ENCODE assay signal across 9 mouse cellular contexts in genomic region chr11:94521219-94521843, GRCm38 (mm10). TPM values are rescaled to one million over a fixed set of nuclear protein-coding genes. Genes with fewer than 3 reads are reported as not detected.
A peak's percentile ranks its signal among the peaks of the same experiment; 100 is the strongest.
DNase-seq lines count a peak whose midpoint lies in the region; ATAC-seq lines count a peak whose summit lies in the region.
"Had no signal": no experiment of that assay in that cellular context is flagged by ENCODE, and none has a peak within 500 bp of the region (broad histone marks: within the 10 kb centered on the region; RNA-seq: fewer than 3 reads in every experiment).

Mycbpap (minus strand) TSS chr11:94521742.

- peaks cover 38% of the 10 kb centered on the region for H3K4me1 ChIP-seq in heart, embryonic 12.5 days (replicated peaks)
- peaks cover 52% of the 10 kb centered on the region for H3K4me1 ChIP-seq in kidney, embryonic 16.5 days (ENCODE audit: insufficient read depth, low read length)
- H3K4me1 ChIP-seq in liver, embryonic 13.5 days (replicated peaks) = peaks cover 10% of the 10 kb centered on the region
- peaks cover 10% of the 10 kb centered on the region; the same call in 1 of the 2 replicates for H3K4me1 ChIP-seq in stomach, embryonic 15.5 days

- DNase-seq in layer of hippocampus, adult 11-12 months (ENCODE audit: low spot score) = peak; percentile 56
- DNase-seq in layer of hippocampus, adult 9-10 months (ENCODE audit: low spot score) = no peak
- peak; percentile 88 for DNase-seq in embryo, embryonic 11 days
- DNase-seq in liver, embryonic 13.5 days = peak; percentile 13
- DNase-seq in naive thymus-derived CD4-positive, alpha-beta T cell, adult 2 months (ENCODE audit: low read depth) = peak; percentile 9

- no peaks in the 10 kb centered on the region for H3K27me3 ChIP-seq in heart, embryonic 12.5 days (replicated peaks)
- H3K27me3 ChIP-seq in kidney, embryonic 16.5 days (ENCODE audit: insufficient read depth, low read length) = no peaks in the 10 kb centered on the region
- H3K27me3 ChIP-seq in liver, embryonic 13.5 days = peaks cover 11% of the 10 kb centered on the region
- H3K27me3 ChIP-seq in stomach, embryonic 15.5 days (replicated peaks) = no peaks in the 10 kb centered on the region

- peak within 1 kb of the TSS; percentile 91 for H3K4me2 ChIP-seq in heart, embryonic 12.5 days
- peak within 1 kb of the TSS; percentile 94 for H3K4me2 ChIP-seq in kidney, embryonic 16.5 days (replicated peaks; ENCODE audit: low read depth, low read length)
- H3K4me2 ChIP-seq in liver, embryonic 13.5 days = peak within 1 kb of the TSS; percentile 75
- H3K4me2 ChIP-seq in stomach, embryonic 15.5 days = peak within 1 kb of the TSS; percentile 92

- peak; percentile 62; the same call in 1 of the 2 replicates for ATAC-seq in heart, embryonic 12.5 days (ENCODE audit: insufficient number of reproducible peaks, low FRiP score)
- peak; percentile 70 for ATAC-seq in kidney, embryonic 16.5 days (ENCODE audit: low FRiP score, low TSS enrichment)
- ATAC-seq in liver, embryonic 13.5 days (ENCODE audit: low read depth) = peak; percentile 55
- ATAC-seq in stomach, embryonic 15.5 days (ENCODE audit: insufficient read depth, low FRiP score, low read depth) = peak; percentile 73

- peak within 1 kb of the TSS; percentile 79 for H3K9ac ChIP-seq in heart, embryonic 12.5 days
- peak within 1 kb of the TSS; percentile 73 for H3K9ac ChIP-seq in kidney, embryonic 16.5 days (replicated peaks; ENCODE audit: low read length)
- peak within 1 kb of the TSS; percentile 52 for H3K9ac ChIP-seq in liver, embryonic 13.5 days
- H3K9ac ChIP-seq in stomach, embryonic 15.5 days = peak within 1 kb of the TSS; percentile 6; the same call in 1 of the 2 replicates

- WGBS in heart, embryonic 12.5 days = under 1% methylated on average over 42 of the region's 42 CpGs
- WGBS in kidney, embryonic 16.5 days = under 1% methylated on average over 42 of the region's 42 CpGs
- 2% methylated on average over 42 of the region's 42 CpGs for WGBS in liver, embryonic 13.5 days (ENCODE audit: insufficient replicate concordance)
- 2% methylated on average over 42 of the region's 42 CpGs for WGBS in stomach, embryonic 15.5 days

- peak within 1 kb of the TSS; percentile 56 for H3K4me3 ChIP-seq in heart, embryonic 12.5 days
- peak within 1 kb of the TSS; percentile 58 for H3K4me3 ChIP-seq in kidney, embryonic 16.5 days (ENCODE audit: low read length)
- H3K4me3 ChIP-seq in liver, embryonic 13.5 days (replicated peaks) = peak within 1 kb of the TSS; percentile 59
- H3K4me3 ChIP-seq in stomach, embryonic 15.5 days (replicated peaks) = peak within 1 kb of the TSS; percentile 58

- H3K36me3 ChIP-seq in heart, embryonic 12.5 days = no peaks in the 10 kb centered on the region
- H3K36me3 ChIP-seq in kidney, embryonic 16.5 days (ENCODE audit: insufficient read depth, low read length) = no peaks in the 10 kb centered on the region
- H3K36me3 ChIP-seq in liver, embryonic 13.5 days = no peaks in the 10 kb centered on the region
- H3K36me3 ChIP-seq in stomach, embryonic 15.5 days = no peaks in the 10 kb centered on the region
- H3K36me3 ChIP-seq: G1E had no signal

- peak within 1 kb of the TSS; percentile 71 for H3K27ac ChIP-seq in heart, embryonic 12.5 days (ENCODE audit: poor library complexity, severe bottlenecking)
- peak within 1 kb of the TSS; percentile 50; the same call in 1 of the 2 replicates for H3K27ac ChIP-seq in kidney, embryonic 16.5 days (ENCODE audit: low read length)
- H3K27ac ChIP-seq in liver, embryonic 13.5 days = no peak within 1 kb of the TSS
- no peak within 1 kb of the TSS for H3K27ac ChIP-seq in stomach, embryonic 15.5 days

- H3K9me3 ChIP-seq in heart, embryonic 12.5 days (replicated peaks) = no peaks in the 10 kb centered on the region
- H3K9me3 ChIP-seq in kidney, embryonic 16.5 days (ENCODE audit: low read length) = no peaks in the 10 kb centered on the region
- H3K9me3 ChIP-seq in liver, embryonic 13.5 days (replicated peaks) = no peaks in the 10 kb centered on the region
- no peaks in the 10 kb centered on the region for H3K9me3 ChIP-seq in stomach, embryonic 15.5 days
- H3K9me3 ChIP-seq: G1E had no signal

RNA-seq across cellular contexts. Expression of gene Mycbpap, which starts in this region (rescaled TPM):
- polyA plus RNA-seq in heart, embryonic 12.5 days (2016; fragmentation: Nextera tagmentation; extraction: Ambion mirVana) = 9.1 and 11.5 TPM in 2 replicates
- polyA plus RNA-seq in kidney, embryonic 16.5 days (2015; fragmentation: Nextera tagmentation; extraction: Ambion mirVana) = 4.3 and 5.1 TPM in 2 replicates
- polyA plus RNA-seq in liver, embryonic 13.5 days (2015; fragmentation: Nextera tagmentation; extraction: Ambion mirVana) = 0.05 and 0.19 TPM in 2 replicates
- 1.9 and 2.7 TPM in 2 replicates for polyA plus RNA-seq in stomach, embryonic 15.5 days (2015; fragmentation: Nextera tagmentation; extraction: Ambion mirVana)
- polyA plus RNA-seq: G1E had no signal

Comparison
In these comparisons a context has a peak if more than half of its experiments do, and no peak if none do; other contexts are left out.
1. Peak in DNase-seq, ATAC-seq, H3K4me3 ChIP-seq, H3K9ac ChIP-seq and H3K4me2 ChIP-seq in liver, embryonic 13.5 days; RNA of the gene not detected or under 1 TPM.
2. H3K27ac ChIP-seq: peak in heart, embryonic 12.5 days (single experiment) and kidney, embryonic 16.5 days (single experiment); none in liver, embryonic 13.5 days (single experiment) and stomach, embryonic 15.5 days (single experiment).
3. H3K9ac ChIP-seq: peak in every context shown above with its lines; median percentile 79 in heart, embryonic 12.5 days; 73 in kidney, embryonic 16.5 days; 52 in liver, embryonic 13.5 days; 6 in stomach, embryonic 15.5 days.
4. Peak in every context shown above with its lines, with median percentiles within 50 percentile points of each other: ATAC-seq, H3K4me2 ChIP-seq and H3K4me3 ChIP-seq.